Mouse (Mus musculus): ENCODE measurements around the gene Plppr3. TPM values are rescaled to one million over a fixed set of nuclear protein-coding genes. Genes with fewer than 3 reads are reported as not detected.

Gene Plppr3
- polyA plus RNA-seq, 1 experiment from 2014 or later = 156 TPM

DNA sequence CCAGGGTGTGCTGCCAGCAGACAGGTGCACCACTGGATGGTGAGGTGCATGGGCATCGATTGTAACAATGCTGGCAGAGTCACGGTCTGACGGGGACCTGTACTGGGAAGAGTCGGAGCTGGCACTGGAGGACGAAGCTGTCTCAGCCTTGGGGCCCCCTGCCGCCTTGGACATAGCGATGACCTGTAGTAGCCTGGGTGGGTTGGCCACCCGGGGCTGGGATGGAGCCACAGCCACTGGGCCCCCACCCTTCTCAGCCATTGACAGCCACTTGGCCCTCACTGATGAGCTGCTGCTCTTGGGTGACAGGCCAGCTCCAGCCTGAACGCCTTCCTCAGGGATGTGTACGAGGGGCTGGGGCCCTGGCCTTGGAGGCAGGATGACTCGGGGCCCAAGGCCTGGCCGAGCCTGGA lies 9.2 kb downstream of the Plppr3 start:
- ATAC-seq (ENCODE audit: insufficient read depth, low FRiP score, low TSS enrichment) = peak; percentile 32
- no peak overlapping the region for H3K4me2 ChIP-seq (ENCODE audit: low read depth)
- no peak overlapping the region for H3K27ac ChIP-seq (ENCODE audit: low read depth, low read length)
- H3K9me3 ChIP-seq (ENCODE audit: control insufficient read depth, low read length) = no peaks in the 10 kb centered on the region
- no peak overlapping the region for H3K9ac ChIP-seq (ENCODE audit: low read length)
- H3K27me3 ChIP-seq (ENCODE audit: control insufficient read depth, insufficient read depth, low read length) = no peaks in the 10 kb centered on the region
- H3K36me3 ChIP-seq (ENCODE audit: control insufficient read depth, insufficient read depth, low read length) = peaks cover 57% of the 10 kb centered on the region
- DNase-seq (ENCODE audit: low spot score) = no peak
- no peak overlapping the region for H3K4me3 ChIP-seq (ENCODE audit: low read depth, low read length)
- H3K4me1 ChIP-seq (ENCODE audit: control insufficient read depth, insufficient read depth, low read length) = no peaks in the 10 kb centered on the region
- 70% methylated on average over 10 of the region's 12 CpGs for WGBS

DNA sequence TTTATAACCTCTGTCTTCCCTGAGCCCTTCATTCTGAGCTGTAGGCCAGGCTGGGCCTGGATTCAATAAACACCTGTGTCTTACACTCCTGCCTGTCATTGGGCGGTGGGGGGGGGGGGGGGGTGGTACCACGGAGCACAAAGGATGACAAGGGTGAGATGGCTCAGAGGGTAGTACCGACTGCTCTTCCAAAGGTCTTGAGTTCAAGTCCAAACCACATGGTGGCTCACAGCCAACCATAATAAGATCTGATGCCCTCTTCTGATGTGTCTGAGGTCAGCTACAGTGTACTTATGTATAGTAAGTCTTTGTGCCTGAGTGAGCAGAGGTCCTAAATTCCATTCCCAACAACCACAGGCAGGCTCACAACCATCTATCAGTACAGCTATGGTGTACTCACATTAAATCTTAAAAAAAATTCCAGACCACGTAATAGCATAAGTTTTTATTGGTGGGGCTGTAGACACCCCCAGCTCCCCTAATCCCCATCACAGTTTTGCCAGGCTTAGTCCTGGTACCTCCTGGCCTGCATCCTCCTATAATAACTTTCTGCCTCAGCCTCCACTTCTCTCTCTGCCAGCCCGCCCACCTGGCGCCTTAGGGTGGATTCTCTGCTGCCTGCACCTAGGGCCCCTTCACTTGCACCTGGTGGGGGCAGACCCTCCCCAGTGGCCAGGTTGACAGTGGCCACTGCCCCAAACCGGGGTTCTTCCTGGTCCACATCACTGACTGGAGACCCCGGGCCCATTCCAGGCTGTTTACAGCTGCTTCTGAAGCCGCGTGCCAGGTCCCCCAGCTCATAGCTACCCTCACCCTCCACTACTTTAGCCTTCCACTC lies 9.9 kb downstream of the Plppr3 start:
- Histone ChIP-seq H3K27ac (ENCODE audit: low read depth, low read length) (no peak overlapping the region), H3K4me1 (ENCODE audit: control insufficient read depth, insufficient read depth, low read length) (no peaks in the 10 kb centered on the region), H3K27me3 (ENCODE audit: control insufficient read depth, insufficient read depth, low read length) (no peaks in the 10 kb centered on the region), H3K36me3 (ENCODE audit: control insufficient read depth, insufficient read depth, low read length) (peaks cover 58% of the 10 kb centered on the region), H3K4me3 (ENCODE audit: low read depth, low read length) (no peak overlapping the region), H3K9me3 (ENCODE audit: control insufficient read depth, low read length) (no peaks in the 10 kb centered on the region), H3K9ac (ENCODE audit: low read length) (no peak overlapping the region), H3K4me2 (ENCODE audit: low read depth) (no peak overlapping the region)
- WGBS = 70% methylated on average over 8 of the region's 10 CpGs
- DNase-seq (ENCODE audit: low spot score) (no peak), ATAC-seq (ENCODE audit: insufficient read depth, low FRiP score, low TSS enrichment) (peak; percentile 19; the same call in 1 of the 2 replicates)

DNA sequence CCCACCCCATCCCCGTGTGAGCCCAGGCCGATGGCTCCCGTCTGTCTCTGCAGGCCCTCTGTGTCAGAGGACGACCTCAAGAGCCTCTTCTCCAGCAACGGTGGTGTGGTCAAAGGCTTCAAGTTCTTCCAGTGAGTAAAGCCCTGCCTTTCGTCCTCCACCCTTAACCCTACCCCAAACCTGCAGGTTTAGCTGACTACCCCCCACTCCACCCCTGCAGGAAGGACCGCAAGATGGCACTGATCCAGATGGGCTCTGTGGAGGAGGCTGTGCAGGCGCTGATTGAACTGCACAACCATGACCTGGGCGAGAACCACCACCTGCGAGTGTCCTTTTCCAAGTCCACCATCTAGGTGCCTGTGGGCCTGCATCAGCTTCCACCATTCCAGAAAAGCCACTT lies 11.5 kb downstream of the Plppr3 start:
- no peaks in the 10 kb centered on the region for H3K9me3 ChIP-seq (ENCODE audit: control insufficient read depth, low read length)
- H3K4me2 ChIP-seq (ENCODE audit: low read depth) = no peak overlapping the region
- 81% methylated on average over 10 of the region's 10 CpGs for WGBS
- no peak overlapping the region for H3K27ac ChIP-seq (ENCODE audit: low read depth, low read length)
- ATAC-seq (ENCODE audit: insufficient read depth, low FRiP score, low TSS enrichment) (no peak), DNase-seq (ENCODE audit: low spot score) (no peak)
- H3K27me3 ChIP-seq (ENCODE audit: control insufficient read depth, insufficient read depth, low read length) = no peaks in the 10 kb centered on the region
- no peak overlapping the region for H3K9ac ChIP-seq (ENCODE audit: low read length)
- no peak overlapping the region for H3K4me3 ChIP-seq (ENCODE audit: low read depth, low read length)
- H3K36me3 ChIP-seq (ENCODE audit: control insufficient read depth, insufficient read depth, low read length) = peaks cover 62% of the 10 kb centered on the region
- peaks cover 6% of the 10 kb centered on the region for H3K4me1 ChIP-seq (ENCODE audit: control insufficient read depth, insufficient read depth, low read length)

DNA sequence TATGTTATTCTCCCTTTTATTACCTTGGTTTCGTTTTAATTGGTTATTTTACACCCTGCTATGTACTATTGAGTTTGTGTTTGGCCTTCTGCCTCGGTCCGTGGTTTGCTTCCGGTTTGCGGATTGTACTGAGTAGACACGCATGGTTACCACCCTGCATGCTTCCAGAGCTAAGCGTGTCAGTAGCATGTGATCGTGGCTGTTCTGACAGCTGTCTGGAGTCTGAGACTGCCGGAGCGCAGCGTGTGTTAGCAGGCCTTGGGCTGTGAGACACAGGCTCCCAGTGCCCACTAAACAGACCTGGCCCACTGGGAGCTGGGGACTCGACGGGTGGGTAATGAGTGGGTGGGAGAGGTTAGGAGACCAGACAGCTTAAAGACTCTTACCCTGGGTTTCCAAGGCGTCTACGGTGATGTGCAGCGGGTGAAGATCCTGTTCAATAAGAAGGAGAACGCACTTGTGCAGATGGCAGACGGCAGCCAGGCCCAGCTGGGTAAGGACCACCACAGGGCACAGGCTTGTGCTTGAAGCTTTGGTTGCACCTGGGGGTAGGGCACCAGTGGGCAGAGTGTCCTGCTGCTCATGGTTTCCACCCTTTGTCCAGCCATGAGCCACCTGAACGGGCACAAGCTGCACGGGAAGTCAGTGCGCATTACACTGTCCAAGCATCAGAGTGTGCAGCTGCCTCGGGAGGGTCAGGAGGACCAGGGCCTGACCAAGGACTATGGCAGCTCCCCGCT lies 12.2 kb downstream of the Plppr3 start:
- Histone ChIP-seq H3K4me1 (ENCODE audit: control insufficient read depth, insufficient read depth, low read length) (peaks cover 13% of the 10 kb centered on the region), H3K9ac (ENCODE audit: low read length) (no peak overlapping the region), H3K4me2 (ENCODE audit: low read depth) (no peak overlapping the region), H3K27me3 (ENCODE audit: control insufficient read depth, insufficient read depth, low read length) (no peaks in the 10 kb centered on the region), H3K9me3 (ENCODE audit: control insufficient read depth, low read length) (no peaks in the 10 kb centered on the region), H3K27ac (ENCODE audit: low read depth, low read length) (peak overlapping the region; percentile 20; the same call in 1 of the 2 replicates), H3K4me3 (ENCODE audit: low read depth, low read length) (no peak overlapping the region), H3K36me3 (ENCODE audit: control insufficient read depth, insufficient read depth, low read length) (peaks cover 61% of the 10 kb centered on the region)
- 86% methylated on average over 23 of the region's 23 CpGs for WGBS
- ATAC-seq (ENCODE audit: insufficient read depth, low FRiP score, low TSS enrichment) (no peak), DNase-seq (ENCODE audit: low spot score) (no peak)

- WGBS = 83% methylated on average over 25 of the region's 25 CpGs
- ATAC-seq (ENCODE audit: insufficient read depth, low FRiP score, low TSS enrichment) (no peak), DNase-seq (ENCODE audit: low spot score) (no peak)
- H3K4me2 ChIP-seq (ENCODE audit: low read depth) = no peak overlapping the region
- H3K27me3 ChIP-seq (ENCODE audit: control insufficient read depth, insufficient read depth, low read length) = no peaks in the 10 kb centered on the region
- peaks cover 58% of the 10 kb centered on the region for H3K36me3 ChIP-seq (ENCODE audit: control insufficient read depth, insufficient read depth, low read length)
- H3K9ac ChIP-seq (ENCODE audit: low read length) = no peak overlapping the region
- no peak overlapping the region for H3K4me3 ChIP-seq (ENCODE audit: low read depth, low read length)
- peaks cover 20% of the 10 kb centered on the region for H3K4me1 ChIP-seq (ENCODE audit: control insufficient read depth, insufficient read depth, low read length)
- no peaks in the 10 kb centered on the region for H3K9me3 ChIP-seq (ENCODE audit: control insufficient read depth, low read length)
- 0 out of 2 replicates have a peak overlapping the region, but pooled peaks have one; percentile 8 for H3K27ac ChIP-seq (ENCODE audit: low read depth, low read length)
These were observed 13.0 kb downstream of the Plppr3 start for GRCm38 (mm10) chr10:79861230-79862048.

GRCm38 (mm10) chr10:79860079-79860911 lies 14.1 kb downstream of the Plppr3 start:
- Histone ChIP-seq H3K4me3 (ENCODE audit: low read depth, low read length) (no peak overlapping the region), H3K9me3 (ENCODE audit: control insufficient read depth, low read length) (no peaks in the 10 kb centered on the region), H3K27me3 (ENCODE audit: control insufficient read depth, insufficient read depth, low read length) (no peaks in the 10 kb centered on the region), H3K27ac (ENCODE audit: low read depth, low read length) (no peak overlapping the region), H3K36me3 (ENCODE audit: control insufficient read depth, insufficient read depth, low read length) (peaks cover 50% of the 10 kb centered on the region), H3K4me1 (ENCODE audit: control insufficient read depth, insufficient read depth, low read length) (peaks cover 28% of the 10 kb centered on the region), H3K9ac (ENCODE audit: low read length) (no peak overlapping the region), H3K4me2 (ENCODE audit: low read depth) (no peak overlapping the region)
- DNase-seq (ENCODE audit: low spot score) (no peak), ATAC-seq (ENCODE audit: insufficient read depth, low FRiP score, low TSS enrichment) (no peak)
- WGBS = 93% methylated on average over 26 of the region's 26 CpGs

- Histone ChIP-seq H3K4me2 (ENCODE audit: low read depth) (no peak overlapping the region), H3K4me1 (ENCODE audit: control insufficient read depth, insufficient read depth, low read length) (peaks cover 28% of the 10 kb centered on the region), H3K27me3 (ENCODE audit: control insufficient read depth, insufficient read depth, low read length) (no peaks in the 10 kb centered on the region), H3K9me3 (ENCODE audit: control insufficient read depth, low read length) (no peaks in the 10 kb centered on the region), H3K9ac (ENCODE audit: low read length) (no peak overlapping the region), H3K27ac (ENCODE audit: low read depth, low read length) (no peak overlapping the region), H3K4me3 (ENCODE audit: low read depth, low read length) (peak overlapping the region; percentile 10; the same call in 1 of the 2 replicates), H3K36me3 (ENCODE audit: control insufficient read depth, insufficient read depth, low read length) (peaks cover 42% of the 10 kb centered on the region)
- ATAC-seq (ENCODE audit: insufficient read depth, low FRiP score, low TSS enrichment) = no peak
- WGBS = 86% methylated on average over 11 of the region's 11 CpGs
- DNase-seq (ENCODE audit: low spot score) = no peak
These were observed 15.3 kb downstream of the Plppr3 start for GRCm38 (mm10) chr10:79859116-79859515.

All from neural tube, embryonic 11.5 days (tissue).